Mouse (Mus musculus) lung, postnatal 0 days (tissue): ENCODE data around the gene Hdc.

Source experiments
- CTCF ChIP-seq: IDR thresholded peaks from 2 replicates; pipeline ENCODE4 v1.5.1; 2016; ENCODE audit warnings: antibody characterized with exemption, mild to moderate bottlenecking
- EP300 ChIP-seq: IDR thresholded peaks from 2 replicates; pipeline ENCODE4 v1.6.1; 2016; ENCODE audit warnings: antibody characterized with exemption, mild to moderate bottlenecking, control low read depth

GRCm38 (mm10) chr2:126551244-126551890 lies 67.7 kb downstream of the Hdc start:
- no peak for TF ChIP-seq EP300
- TF ChIP-seq CTCF, result no peak
